Mouse (Mus musculus) thymus, adult 2 months (tissue): ENCODE data around the gene Ttc27. TPM values are rescaled to one million over a fixed set of nuclear protein-coding genes. Genes with fewer than 3 reads are reported as not detected.

Experiments
- DNase-seq: peaks from one replicate; pipeline ENCODE4 v3.0.0; 2021
- H3K27ac ChIP-seq: fragments of 200-500 bp; 2 replicates; pipeline ENCODE4 v1.5.1; 2012; ENCODE audit warnings: low read length, control low read depth; ENCODE audit not compliant: control insufficient read depth, insufficient read depth
- H3K27me3 ChIP-seq: fragments of 200-500 bp; 2 replicates; pipeline ENCODE4 v1.6.1; 2012; ENCODE audit warnings: mild to moderate bottlenecking, low read length, moderate library complexity, mixed read lengths; ENCODE audit not compliant: control insufficient read depth, insufficient read depth
- H3K36me3 ChIP-seq: fragments of 200-500 bp; 2 replicates; pipeline ENCODE4 v1.6.1; 2012; ENCODE audit warnings: mild to moderate bottlenecking, low read length, moderate library complexity; ENCODE audit not compliant: control insufficient read depth, insufficient read depth
- H3K4me1 ChIP-seq: fragments of 200-500 bp; replicated peaks from 2 replicates; pipeline ENCODE4 v1.6.1; 2012; ENCODE audit warnings: low read length; ENCODE audit not compliant: control insufficient read depth, insufficient read depth
- H3K4me3 ChIP-seq: fragments of 200-500 bp; 2 replicates; pipeline ENCODE4 v1.5.1; 2012; ENCODE audit warnings: mild to moderate bottlenecking, low read length, control low read depth, moderate library complexity; ENCODE audit not compliant: control insufficient read depth, insufficient read depth
- CTCF ChIP-seq: fragments of 200-500 bp; IDR thresholded peaks from 2 replicates; pipeline ENCODE4 v1.5.1; 2012; ENCODE audit warnings: mild to moderate bottlenecking, control low read depth, low read length, moderate library complexity, borderline replicate concordance; ENCODE audit not compliant: control insufficient read depth, poor library complexity, insufficient read depth; ENCODE audit errors: extremely low read depth
- POLR2A ChIP-seq: fragments of 200-500 bp; IDR thresholded peaks from 2 replicates; pipeline ENCODE4 v1.6.1; 2012; ENCODE audit warnings: mild to moderate bottlenecking, low read length, control low read depth, moderate library complexity; ENCODE audit not compliant: control insufficient read depth, poor library complexity, insufficient read depth; ENCODE audit errors: extremely low read depth
- WGBS: fragments of 180-500 bp; shearing (Covaris S2); methylation state at CpG from one replicate; pipeline ENCODE4 v1.1.7; 2018; 5-methylcytosine and 5-hydroxymethylcytosine counted together
- polyA plus RNA-seq: library from polyadenylated mRNA; depleted of rRNA; stranded (reverse); fragments of >200 nt; gene quantifications from 2 replicates; pipeline ENCODE4 v1.2.3, GENCODE M21; 2012

Ttc27 gene
- polyA plus RNA-seq, 1 experiment: 6.1 TPM

DNA sequence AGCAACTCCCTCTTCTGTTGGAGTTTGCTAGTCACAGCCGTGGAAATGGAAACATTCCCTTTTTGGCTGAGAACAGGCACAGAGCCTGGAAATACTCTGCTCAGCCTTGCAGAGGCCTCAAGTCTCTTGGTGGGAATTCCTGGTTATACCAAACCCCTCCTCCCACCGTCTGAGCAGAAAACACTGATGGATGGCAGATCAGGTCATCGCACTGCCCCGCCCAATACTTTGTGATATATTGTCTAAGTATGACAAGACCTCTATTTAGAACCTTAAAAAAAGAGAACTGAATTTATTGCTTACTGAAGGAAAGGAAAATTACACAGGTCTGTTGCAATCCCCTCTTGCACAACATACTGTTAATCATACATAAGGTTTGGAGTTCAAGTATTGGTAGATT, 6.8 kb upstream of the Ttc27 start:
- 71% methylated on average over 4 of the region's 4 CpGs for WGBS
- Histone ChIP-seq H3K4me1 (no peaks in the 10 kb centered on the region), H3K27ac (no peak overlapping the region), H3K4me3 (no peak overlapping the region), H3K27me3 (no peaks in the 10 kb centered on the region), H3K36me3 (no peaks in the 10 kb centered on the region)
- no peak for DNase-seq
- TF ChIP-seq CTCF (no peak), POLR2A (no peak)

DNA sequence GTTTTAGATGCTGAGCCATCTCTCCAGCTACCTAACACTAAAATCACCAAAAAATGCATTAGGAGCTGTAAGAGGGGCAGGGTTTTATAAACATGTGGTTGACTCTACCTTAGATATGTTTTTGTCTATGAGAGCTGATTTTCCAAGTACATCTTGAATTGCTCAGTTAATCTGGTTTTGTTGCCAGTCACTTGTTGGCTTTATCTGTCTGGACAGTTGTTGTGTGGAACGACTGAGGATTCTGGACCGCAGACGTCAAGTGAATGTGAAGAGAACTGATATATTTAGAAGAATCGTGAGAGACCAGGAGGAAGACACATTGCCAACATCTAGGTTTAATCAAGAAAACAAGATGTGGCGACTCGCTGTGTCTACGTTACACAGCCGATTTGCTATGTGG, 5.9 kb upstream of the Ttc27 start:
- DNase-seq: no peak
- Histone ChIP-seq H3K36me3 (no peaks in the 10 kb centered on the region), H3K4me3 (no peak overlapping the region), H3K4me1 (no peaks in the 10 kb centered on the region), H3K27ac (no peak overlapping the region), H3K27me3 (no peaks in the 10 kb centered on the region)
- WGBS: 95% methylated on average over 8 of the region's 8 CpGs
- TF ChIP-seq POLR2A: no peak
- TF ChIP-seq CTCF: no peak

DNA sequence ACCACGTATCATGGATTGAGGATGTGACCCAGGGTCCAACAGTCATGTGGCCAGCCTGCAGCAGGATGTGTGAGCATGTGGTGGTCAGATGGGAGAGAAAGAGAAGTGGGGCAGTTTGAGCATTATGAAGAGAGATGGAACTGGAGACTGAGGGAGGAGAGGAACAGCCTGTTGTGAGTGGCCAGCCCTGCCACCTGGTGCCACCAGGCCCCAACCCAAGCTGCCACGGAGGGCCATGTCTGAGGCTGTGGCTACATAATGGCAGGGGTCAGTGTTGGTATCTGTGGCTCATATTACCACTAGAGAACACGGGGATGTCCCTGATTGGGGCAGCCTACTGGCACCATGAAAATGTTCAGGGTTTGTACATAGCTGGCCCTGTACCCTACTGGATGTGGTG, 2.4 kb upstream of the Ttc27 start:
- no peak for TF ChIP-seq CTCF
- no peak for TF ChIP-seq POLR2A
- no peak for DNase-seq
- WGBS: 68% methylated on average over 3 of the region's 3 CpGs
- Histone ChIP-seq H3K4me1 (peaks cover 2% of the 10 kb centered on the region; the same call in 1 of the 2 replicates), H3K36me3 (no peaks in the 10 kb centered on the region), H3K27me3 (no peaks in the 10 kb centered on the region), H3K27ac (no peak overlapping the region), H3K4me3 (no peak overlapping the region)

DNA sequence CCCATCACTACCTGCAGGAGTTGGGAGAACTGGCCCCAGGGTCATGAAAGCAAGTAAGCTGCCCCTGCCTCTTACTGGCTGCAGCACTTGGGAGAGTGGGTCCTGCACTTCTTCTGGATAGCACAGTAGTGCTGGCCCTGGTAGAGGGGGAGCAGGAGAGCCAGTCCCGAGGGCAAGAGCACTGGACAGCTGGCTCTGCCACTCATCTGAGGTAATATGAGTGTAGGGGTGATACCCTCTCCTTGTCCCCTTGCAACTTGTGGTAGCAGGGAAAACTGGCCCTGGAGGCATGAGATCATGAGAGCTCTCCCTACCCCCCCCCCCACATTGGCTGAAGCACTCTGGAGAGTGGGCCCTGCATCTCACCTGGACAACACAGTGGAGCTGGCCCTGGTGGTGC, 1.8 kb upstream of the Ttc27 start:
- Histone ChIP-seq H3K4me1 (peaks cover 2% of the 10 kb centered on the region; the same call in 1 of the 2 replicates), H3K4me3 (no peak overlapping the region), H3K36me3 (no peaks in the 10 kb centered on the region), H3K27me3 (no peaks in the 10 kb centered on the region), H3K27ac (no peak overlapping the region)
- TF ChIP-seq POLR2A (no peak), CTCF (no peak)
- WGBS: 71% methylated on average over 1 of the region's 1 CpGs
- no peak for DNase-seq

DNA sequence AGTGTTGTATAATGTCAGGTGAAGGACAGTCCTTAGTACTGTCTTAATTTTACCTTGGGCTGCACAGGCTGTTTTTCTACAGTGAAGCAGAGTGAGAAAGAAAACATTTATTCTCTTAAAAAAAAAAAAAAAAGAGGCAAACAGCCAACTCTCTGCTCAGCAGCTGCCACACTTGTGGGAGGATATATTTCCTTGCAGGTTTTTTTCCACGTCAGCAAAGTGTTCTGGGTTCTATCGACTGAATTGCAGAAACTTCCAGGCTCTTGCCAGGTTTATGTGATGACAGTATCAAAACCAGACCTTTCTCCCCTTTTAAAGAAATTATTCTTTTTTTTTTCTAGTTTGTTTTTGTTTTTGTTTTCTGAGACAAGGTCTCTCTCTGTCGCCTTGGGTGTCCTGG, 889 bp upstream of the Ttc27 start:
- H3K36me3 ChIP-seq: no peaks in the 10 kb centered on the region; the same call in 1 of the 2 replicates
- no peaks in the 10 kb centered on the region for H3K27me3 ChIP-seq
- no peak for TF ChIP-seq CTCF
- TF ChIP-seq POLR2A: no peak
- H3K4me3 ChIP-seq: no peak overlapping the region
- H3K4me1 ChIP-seq: peaks cover 2% of the 10 kb centered on the region; the same call in 1 of the 2 replicates
- no peak overlapping the region for H3K27ac ChIP-seq
- 59% methylated on average over 3 of the region's 3 CpGs for WGBS
- DNase-seq: no peak

DNA sequence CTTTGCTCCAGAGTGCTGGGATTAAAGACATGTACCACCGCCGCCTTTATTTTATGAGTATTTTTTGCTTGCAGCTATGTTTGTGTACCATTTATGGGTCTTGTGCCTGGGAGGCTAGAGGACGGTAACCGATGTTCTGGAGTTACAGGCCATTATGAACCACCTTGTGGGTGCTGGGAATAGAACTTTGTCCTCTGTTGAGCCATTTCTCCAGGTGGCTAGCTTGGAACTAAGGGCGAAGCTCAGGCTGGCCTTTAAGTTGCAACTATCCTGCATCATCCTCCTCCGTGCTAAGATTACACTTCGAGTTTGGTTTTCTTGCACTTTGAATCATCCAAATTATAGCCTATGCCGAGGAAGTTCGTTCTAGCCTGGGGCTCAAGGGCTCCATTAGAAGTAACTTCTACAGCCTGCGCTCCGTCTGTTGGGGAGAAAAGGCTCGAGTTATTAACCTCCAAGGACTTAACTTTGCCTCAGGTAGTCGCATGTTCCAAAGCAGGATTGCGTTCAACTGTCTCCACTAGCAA, 378 bp upstream of the Ttc27 start:
- Histone ChIP-seq H3K36me3 (peaks cover 5% of the 10 kb centered on the region; the same call in 1 of the 2 replicates), H3K27me3 (no peaks in the 10 kb centered on the region), H3K4me3 (peak overlapping the region; percentile 87), H3K4me1 (peaks cover 2% of the 10 kb centered on the region; the same call in 1 of the 2 replicates), H3K27ac (no peak overlapping the region)
- TF ChIP-seq POLR2A (no peak), CTCF (no peak)
- no peak for DNase-seq
- 12% methylated on average over 14 of the region's 14 CpGs for WGBS

DNA sequence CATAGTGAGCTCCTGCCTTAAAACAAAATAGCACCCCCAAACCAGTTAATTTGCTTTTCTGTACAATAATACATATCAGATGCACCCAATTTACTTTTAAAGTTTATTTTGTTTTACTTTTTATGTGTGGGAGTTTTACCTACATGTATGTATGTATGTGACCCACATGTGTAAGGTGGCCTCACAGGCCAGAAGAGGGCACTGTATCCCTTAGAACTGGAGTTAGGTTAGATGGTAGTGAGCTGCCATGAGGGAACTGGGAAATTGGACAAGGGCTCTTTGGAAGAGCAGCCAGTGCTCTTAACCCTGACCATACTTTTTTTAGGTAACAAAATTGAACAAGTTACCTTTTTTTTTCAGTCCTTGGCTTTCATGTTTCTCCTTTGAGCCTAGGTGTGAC, 15.3 kb downstream of the Ttc27 start:
- DNase-seq: no peak

More for the DNA sequence above, 15.3 kb downstream of the Ttc27 start:
- Histone ChIP-seq H3K27me3 (no peaks in the 10 kb centered on the region), H3K27ac (no peak overlapping the region), H3K4me3 (no peak overlapping the region), H3K36me3 (no peaks in the 10 kb centered on the region), H3K4me1 (no peaks in the 10 kb centered on the region)
- TF ChIP-seq CTCF: no peak
- no peak for TF ChIP-seq POLR2A
